Mouse (Mus musculus) bone marrow, adult 2 months (tissue): ENCODE measurements around the gene P4hb.

ENCODE experiments used
- CTCF ChIP-seq: fragments of 200-500 bp; IDR thresholded peaks from 2 replicates; pipeline ENCODE4 v1.5.1; 2011; ENCODE audit warnings: low read length, control low read depth; ENCODE audit not compliant: control insufficient read depth, insufficient read depth
- POLR2A ChIP-seq: fragments of 200-500 bp; IDR thresholded peaks from 2 replicates; pipeline ENCODE4 v1.6.1; 2011; ENCODE audit warnings: low read depth, mild to moderate bottlenecking, control low read depth, low read length, borderline replicate concordance; ENCODE audit not compliant: control insufficient read depth

- no peak for TF ChIP-seq POLR2A
- no peak for TF ChIP-seq CTCF
Observed at GRCm38 (mm10) chr11:120615167-120615566, 42.1 kb upstream of the P4hb start.
